Mouse (Mus musculus): ENCODE results near the gene Susd6.
"Not testable (repeated sequence)": the region's sequence is repeated elsewhere in the genome, so short reads cannot be mapped to it uniquely, and the experiment has no call there.

The Susd6 gene

DNA sequence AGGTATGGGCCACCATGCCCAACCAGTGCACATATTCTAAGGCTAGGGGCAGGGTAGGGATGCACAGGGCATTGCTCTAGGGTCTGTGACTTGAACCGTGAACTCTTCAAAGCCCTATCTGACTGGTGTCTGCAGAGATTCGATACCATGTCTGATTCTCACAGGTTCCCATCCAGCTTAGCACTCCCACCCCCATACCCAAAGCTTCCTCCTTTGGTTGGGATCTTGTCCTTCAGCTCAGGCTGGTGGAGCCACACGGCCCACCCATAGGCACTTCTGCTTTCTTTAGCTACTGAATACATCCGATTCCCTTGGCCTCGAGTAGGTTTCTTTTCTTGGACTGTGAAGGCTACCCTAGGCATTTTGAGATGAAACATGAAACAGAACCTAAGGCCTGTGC, 5.3 kb upstream of the Susd6 start:
- DNase-seq (ENCODE audit: low spot score in 2 of 2) = no peak

DNA sequence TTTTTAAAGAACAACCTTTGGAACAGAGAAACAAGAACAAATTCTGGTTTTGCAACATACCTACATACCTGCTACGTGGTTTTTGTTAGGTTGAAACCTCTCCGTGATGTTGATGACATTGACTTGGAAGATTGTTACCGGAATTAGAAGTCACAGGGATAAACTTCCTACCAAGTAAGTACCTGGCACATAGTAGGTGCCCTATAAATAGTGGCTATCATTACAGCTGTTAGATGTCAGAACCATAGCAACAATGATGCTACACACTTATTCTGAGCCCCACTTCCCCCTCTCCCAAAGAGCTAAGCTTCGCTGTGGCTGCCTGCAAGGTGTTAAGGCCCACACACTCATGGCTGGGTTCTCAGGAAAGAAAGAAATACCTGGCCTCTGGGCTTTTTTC, 4.7 kb upstream of the Susd6 start:
- DNase-seq (ENCODE audit: low spot score in 2 of 2) = no peak

- DNase-seq (ENCODE audit: low spot score in 2 of 2) = no peak
Measured at GRCm38 (mm10) chr12:80786591-80786990, 3.7 kb upstream of the Susd6 start.

GRCm38 (mm10) chr12:80787604-80788003, 2.7 kb upstream of the Susd6 start:
- no peak for DNase-seq (ENCODE audit: low spot score in 2 of 2)

GRCm38 (mm10) chr12:80788188-80788587, 2.1 kb upstream of the Susd6 start:
- DNase-seq (ENCODE audit: low spot score in 2 of 2) = no peak

GRCm38 (mm10) chr12:80789276-80789675, 1.0 kb upstream of the Susd6 start:
- DNase-seq (ENCODE audit: low spot score in 2 of 2) = not testable (repeated sequence)

DNA sequence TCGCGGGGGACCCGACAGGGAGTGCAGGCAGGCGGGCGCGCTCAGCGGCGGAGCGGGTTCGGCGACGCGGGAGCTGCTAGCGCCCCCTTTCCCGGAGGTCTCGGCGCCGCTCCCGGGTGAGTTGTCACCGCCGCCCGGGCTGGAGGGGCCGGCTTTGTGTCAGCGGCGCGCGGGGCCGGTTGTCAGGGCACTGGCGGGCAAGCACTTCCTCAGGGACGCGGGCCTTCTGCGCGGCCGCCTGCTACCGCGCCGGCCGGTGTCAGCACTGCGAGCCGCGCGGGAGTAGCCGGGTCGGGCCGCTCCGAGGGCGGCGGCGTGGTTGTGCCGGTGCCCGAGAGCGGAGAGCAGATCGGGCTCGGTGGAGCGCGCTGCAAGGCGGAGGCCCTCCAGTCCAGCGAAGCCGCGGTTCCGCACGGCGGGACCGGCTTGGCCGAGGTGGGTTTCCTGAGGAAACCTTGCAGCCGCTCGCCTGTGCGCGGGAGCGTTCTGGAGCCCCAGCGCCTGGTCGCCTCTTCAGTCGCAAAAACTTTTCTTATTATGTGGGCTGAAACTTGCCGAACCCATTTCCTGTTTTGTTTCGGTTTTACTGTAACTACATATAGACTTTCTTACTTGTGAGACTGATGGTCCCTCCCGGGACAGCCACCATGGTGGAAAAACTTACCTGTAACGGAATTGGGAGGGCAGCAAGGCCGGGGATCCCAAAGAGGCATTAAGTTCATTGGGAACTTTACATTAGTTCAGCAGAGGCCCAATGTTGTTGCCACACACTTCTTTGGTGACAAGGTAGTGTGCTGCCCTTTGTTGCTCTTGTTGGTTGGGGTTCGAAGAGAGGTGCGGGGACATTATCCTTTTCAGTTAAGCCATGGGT, 625 bp downstream of the Susd6 start:
- no peak for DNase-seq (ENCODE audit: low spot score in 2 of 2)

GRCm38 (mm10) chr12:80791571-80792444, 1.5 kb downstream of the Susd6 start:
- no peak for DNase-seq (ENCODE audit: low spot score in 2 of 2)

DNA sequence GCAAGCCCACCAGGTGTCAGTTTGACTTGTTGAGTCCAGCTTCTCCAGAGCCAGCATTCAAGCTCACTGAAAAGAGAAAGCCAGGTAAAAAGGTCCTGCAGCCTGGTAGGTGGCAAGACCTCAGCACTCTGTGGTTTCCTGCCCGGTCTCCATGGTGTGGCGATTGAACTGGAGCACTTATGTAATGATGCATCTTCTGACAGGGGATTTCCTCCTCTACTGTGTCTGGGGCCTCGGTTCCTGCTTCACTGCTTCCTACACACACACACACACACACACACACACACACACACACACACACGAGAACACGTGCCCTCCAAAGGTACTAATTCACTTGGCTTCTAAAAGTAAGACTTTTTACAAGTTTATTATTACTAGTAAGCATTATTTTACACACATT, 2.6 kb downstream of the Susd6 start:
- no peak for DNase-seq (ENCODE audit: low spot score in 2 of 2)

- DNase-seq (ENCODE audit: low spot score in 2 of 2) = no peak
Measured at GRCm38 (mm10) chr12:80793535-80793934, 3.2 kb downstream of the Susd6 start.

GRCm38 (mm10) chr12:80794522-80794921, 4.2 kb downstream of the Susd6 start:
- DNase-seq (ENCODE audit: low spot score in 2 of 2) = no peak

DNA sequence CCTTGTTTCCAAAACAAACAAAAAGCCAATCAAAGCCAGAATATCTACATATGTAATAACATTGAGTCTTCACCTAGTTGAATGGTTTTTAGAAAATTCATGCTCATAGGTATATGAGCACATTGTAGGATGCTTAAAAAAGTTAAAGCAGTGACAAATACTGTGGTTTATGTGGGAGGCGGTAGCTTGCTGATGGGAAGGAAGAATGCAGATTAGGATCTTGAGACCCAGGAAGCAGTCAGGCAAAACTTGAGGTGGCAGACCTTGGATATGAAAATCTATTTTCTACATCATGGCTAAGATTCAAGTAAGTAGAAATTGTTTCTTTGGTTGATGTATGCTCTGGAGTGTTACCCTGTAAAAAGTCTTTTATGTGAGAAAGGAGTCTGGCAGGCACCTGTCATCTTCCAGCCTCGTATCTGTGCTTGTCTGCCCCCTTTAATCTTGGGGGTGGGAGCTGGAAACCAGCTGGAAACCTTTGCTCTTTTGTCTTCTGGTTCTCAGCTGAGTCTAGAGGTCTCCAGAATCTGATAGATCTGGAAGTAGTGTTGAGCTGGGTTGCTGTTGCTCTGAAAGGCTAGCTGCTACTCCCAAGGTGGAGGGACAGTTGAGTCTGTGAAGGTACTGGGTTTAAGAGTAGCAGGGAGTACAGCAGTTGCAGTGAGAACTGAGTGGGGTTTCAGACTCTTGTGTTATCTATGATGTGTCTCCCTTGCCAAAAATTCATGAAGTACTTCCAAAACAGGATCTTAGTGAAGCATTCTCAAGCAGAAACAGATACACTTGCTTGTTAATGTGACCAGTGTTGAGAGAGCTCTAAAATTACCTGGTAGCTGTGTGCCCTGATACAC, 4.8 kb downstream of the Susd6 start:
- no peak for DNase-seq (ENCODE audit: low spot score in 2 of 2)

DNA sequence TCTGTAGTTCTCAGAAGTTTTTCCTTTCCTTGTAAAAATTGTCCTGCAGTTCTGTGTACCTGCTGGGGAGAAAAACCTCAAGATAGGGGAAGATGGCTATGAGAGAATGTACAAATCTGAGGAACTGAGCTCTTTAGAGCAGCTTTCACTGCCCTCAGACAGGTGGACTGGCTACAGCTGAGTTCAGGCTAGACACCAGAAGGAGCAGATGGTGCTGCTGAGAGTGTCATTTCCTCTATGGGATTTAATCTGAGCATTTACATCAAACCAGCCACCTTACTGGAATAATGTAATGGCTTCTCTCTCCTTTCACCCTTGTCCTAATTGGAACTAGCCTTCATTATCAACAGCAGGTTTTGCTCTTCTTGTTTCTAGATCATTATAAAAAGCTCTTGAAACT, 8.0 kb downstream of the Susd6 start:
- DNase-seq (ENCODE audit: low spot score in 2 of 2) = no peak

GRCm38 (mm10) chr12:80800156-80800555, 9.8 kb downstream of the Susd6 start:
- no peak for DNase-seq (ENCODE audit: low spot score in 2 of 2)

DNA sequence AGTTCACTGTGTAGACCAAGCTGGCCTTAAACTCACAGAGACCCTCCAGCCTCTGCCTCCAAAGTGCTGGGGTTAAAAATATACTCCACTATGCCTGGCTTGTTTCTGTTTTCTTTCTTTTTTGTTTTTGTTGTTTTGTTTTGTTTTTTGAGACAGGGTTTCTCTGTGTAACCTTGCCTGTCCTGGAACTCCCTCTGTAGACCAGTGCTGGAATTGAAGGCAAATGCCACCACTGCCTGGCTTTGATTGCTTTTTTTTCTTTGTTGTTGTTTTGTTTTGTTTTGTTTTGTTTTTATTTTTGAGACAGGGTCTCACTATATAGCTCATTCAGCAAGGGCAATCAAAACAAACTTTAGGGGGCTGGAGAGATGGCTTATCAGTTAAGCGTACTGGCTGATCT, 11.1 kb downstream of the Susd6 start:
- no peak for DNase-seq (ENCODE audit: low spot score in 2 of 2)

GRCm38 (mm10) chr12:80803924-80804323, 13.6 kb downstream of the Susd6 start:
- DNase-seq (ENCODE audit: low spot score in 2 of 2) = peak in 1 of 2 experiments; percentile 53

- DNase-seq (ENCODE audit: low spot score in 2 of 2) = no peak
Measured at GRCm38 (mm10) chr12:80804861-80805428, 14.6 kb downstream of the Susd6 start.

DNA sequence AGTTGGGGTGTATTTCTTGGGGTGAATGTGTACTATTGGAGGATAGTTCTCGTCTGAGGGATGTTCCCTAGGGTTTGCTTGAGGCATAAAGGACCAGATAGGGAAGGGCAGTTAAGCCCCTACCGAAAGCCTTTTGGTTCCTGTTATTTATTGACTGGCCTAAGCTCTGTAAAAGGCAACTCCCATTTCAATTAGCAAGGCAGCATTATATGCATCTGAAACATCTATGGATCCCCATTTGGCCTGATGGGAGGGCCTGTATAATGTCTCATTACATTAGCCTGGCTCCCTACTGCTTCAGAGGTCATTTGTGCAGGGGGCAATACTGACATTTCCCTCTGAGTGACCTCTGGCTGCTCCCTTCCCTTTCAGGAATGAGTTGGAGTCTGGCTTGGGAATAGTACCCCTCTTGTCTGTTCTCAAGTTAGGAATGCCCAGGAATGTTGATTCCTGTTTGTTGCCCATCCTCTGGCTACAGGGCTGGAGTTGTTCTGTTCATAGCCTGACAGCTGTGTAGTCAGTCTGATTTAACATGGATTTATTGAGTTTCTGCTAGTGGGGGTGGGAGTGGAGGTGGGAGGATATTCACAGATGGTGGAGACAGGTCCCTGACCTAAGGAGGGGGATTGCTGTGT, 17.3 kb downstream of the Susd6 start:
- no peak for DNase-seq (ENCODE audit: low spot score in 2 of 2)

DNA sequence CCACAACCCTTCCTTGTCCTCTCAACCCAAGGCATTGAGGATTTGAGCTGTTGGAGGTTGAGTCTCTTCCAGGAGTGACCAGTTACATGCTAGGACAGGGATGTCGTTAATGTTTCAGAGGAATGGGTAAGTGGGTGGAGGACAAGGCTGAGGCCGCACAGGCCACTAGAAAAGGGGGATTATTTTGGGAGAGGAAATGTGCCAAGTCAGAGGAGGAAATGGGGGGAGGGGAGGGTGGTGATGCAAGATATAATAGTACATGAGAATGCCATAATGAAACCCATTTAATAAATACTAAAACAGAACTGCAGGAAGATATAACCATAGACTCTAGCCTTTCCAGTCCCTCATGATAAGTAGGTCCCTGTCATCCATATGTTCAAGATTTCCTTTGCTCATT, 19.7 kb downstream of the Susd6 start:
- no peak for DNase-seq (ENCODE audit: low spot score in 2 of 2)

GRCm38 (mm10) chr12:80811646-80812509, 21.6 kb downstream of the Susd6 start:
- no peak for DNase-seq (ENCODE audit: low spot score in 2 of 2)

Measured in cerebellum, postnatal 4 days (tissue).